Mouse (Mus musculus) cerebellum, adult 11 months (tissue): ENCODE measurements around the gene Yod1.

Source experiments
- DNase-seq: peaks from one replicate; pipeline ENCODE4 v3.0.0; 2022

Yod1 gene

DNA sequence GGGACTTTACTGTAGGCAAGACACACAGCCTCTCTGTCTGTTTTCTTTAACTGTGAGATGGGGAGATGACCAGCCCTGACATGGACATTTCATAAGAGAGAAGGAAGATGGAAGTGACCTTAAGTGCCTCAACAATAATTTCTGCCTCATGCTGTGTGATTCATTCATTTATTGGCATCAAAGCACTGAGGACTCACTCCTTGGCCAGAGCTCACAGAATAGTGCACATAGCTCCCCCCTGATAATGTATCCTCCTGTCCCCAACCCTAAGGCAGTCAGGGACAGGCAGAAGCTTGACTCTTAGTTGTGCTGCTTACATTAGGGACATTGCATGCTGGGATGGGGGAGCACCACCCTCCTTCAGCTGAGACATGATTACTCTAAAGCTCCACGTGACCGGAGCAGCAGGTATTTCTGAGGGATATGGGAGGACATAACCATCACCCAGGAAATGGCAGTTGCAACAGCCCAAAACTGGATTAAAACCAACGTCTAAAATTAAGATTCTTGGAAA is 53.9 kb downstream of the Yod1 start:
- DNase-seq: no peak
